9 mouse cellular contexts compared by ENCODE assay signal in the genomic region with DNA sequence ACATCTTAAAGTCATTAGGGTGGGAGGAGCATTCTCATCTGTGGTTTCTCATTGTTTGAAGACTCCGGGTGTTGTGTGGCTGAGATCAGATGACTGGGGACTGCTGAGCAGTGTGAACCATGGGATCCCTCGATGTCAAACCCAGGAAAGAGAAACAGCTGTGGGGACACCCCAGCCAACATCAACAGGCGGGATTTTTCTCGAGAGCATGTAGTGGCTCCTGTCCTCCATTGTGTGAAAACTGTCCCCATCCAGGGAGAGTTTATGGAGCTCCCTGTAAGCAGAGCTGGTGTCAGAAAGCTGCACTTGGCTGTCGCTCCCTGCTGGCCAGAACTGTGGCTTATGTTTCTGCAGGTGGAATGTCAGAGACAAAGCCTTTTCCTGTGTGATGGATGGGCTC.
DNase-seq lines count a peak whose midpoint lies in the region; ATAC-seq and TF ChIP-seq lines count a peak whose summit lies in the region.
"Had no signal": no experiment of that assay in that cellular context is flagged by ENCODE, and none has a peak within 500 bp of the region (broad histone marks: within the 10 kb centered on the region; RNA-seq: fewer than 3 reads in every experiment).

No protein-coding gene starts in this region.

- H3K4me1 ChIP-seq in midbrain, embryonic 14.5 days (ENCODE audit: control insufficient read depth, insufficient read depth, low read length) = peaks cover 26% of the 10 kb centered on the region

- H3K9me3 ChIP-seq in midbrain, embryonic 14.5 days (ENCODE audit: control insufficient read depth, low read length) = peaks cover 3% of the 10 kb centered on the region; the same call in 1 of the 2 replicates

- no peak overlapping the region for H3K27ac ChIP-seq in left cerebral cortex, adult 2 months
- no peak overlapping the region for H3K27ac ChIP-seq in midbrain, embryonic 14.5 days (replicated peaks; ENCODE audit: low read depth, low read length)

- peak; percentile 25 to 28 for DNase-seq in cerebellum, postnatal 14 days
- no peak for DNase-seq in cerebellum, postnatal 4 days (ENCODE audit: low spot score in 2 of 2)
- peak; percentile 17 for DNase-seq in left cerebral cortex, postnatal 4 days
- DNase-seq in left cerebral cortex, adult 2 months (ENCODE audit: extremely low spot score in 1 of 2, low spot score in 2 of 2) = no peak
- DNase-seq in heart, adult 8-10 months (ENCODE audit: low spot score) = peak; percentile 31
- DNase-seq in midbrain, embryonic 14.5 days = peak; percentile 32
- DNase-seq in cerebellum, adult 11 months = no peak
- DNase-seq in spleen, adult 12 weeks (ENCODE audit: low spot score) = no peak
- DNase-seq: liver had no signal

- no peak for ATAC-seq in midbrain, embryonic 14.5 days (ENCODE audit: low FRiP score, low TSS enrichment)

- intact Hi-C loops in left cerebral cortex, postnatal 4 days (cut with DNase I) = no loop called here
- intact Hi-C loops in left cerebral cortex, adult 2 months (cut with DNase I) = loop anchor here (10.0 kb wide), 2 partner anchors 307 to 457 kb away; no protein-coding TSS in a partner anchor

- 12% methylated on average over 5 of the region's 5 CpGs for WGBS in midbrain, embryonic 14.5 days

- H3K4me2 ChIP-seq in midbrain, embryonic 14.5 days (ENCODE audit: low read length) = no peak overlapping the region

- no peak overlapping the region for H3K4me3 ChIP-seq in left cerebral cortex, adult 2 months
- no peak overlapping the region for H3K4me3 ChIP-seq in midbrain, embryonic 14.5 days (replicated peaks; ENCODE audit: low read depth, low read length)

- peaks cover 7% of the 10 kb centered on the region; the same call in 1 of the 2 replicates for H3K27me3 ChIP-seq in midbrain, embryonic 14.5 days (ENCODE audit: control insufficient read depth, insufficient read depth, low read length)

- no peaks in the 10 kb centered on the region for H3K36me3 ChIP-seq in midbrain, embryonic 14.5 days (ENCODE audit: control insufficient read depth, insufficient read depth, low read length)

- no peak; the same call in 1 of the 2 replicates for TF ChIP-seq CTCF in left cerebral cortex, adult 2 months (IDR thresholded peaks at IDR 0.05)

- no peak overlapping the region for H3K9ac ChIP-seq in midbrain, embryonic 14.5 days (replicated peaks; ENCODE audit: low read length)

Comparison
In these comparisons a context has a peak if more than half of its experiments do, and no peak if none do; other contexts are left out.
1. DNase-seq: peak in cerebellum, postnatal 14 days (2 of 2), left cerebral cortex, postnatal 4 days (single experiment), heart, adult 8-10 months (single experiment) and midbrain, embryonic 14.5 days (single experiment); none in cerebellum, postnatal 4 days (0 of 2), left cerebral cortex, adult 2 months (0 of 2), cerebellum, adult 11 months (single experiment) and spleen, adult 12 weeks (single experiment).